Comparison of ENCODE assay signal across 14 mouse cellular contexts in the genomic region with DNA sequence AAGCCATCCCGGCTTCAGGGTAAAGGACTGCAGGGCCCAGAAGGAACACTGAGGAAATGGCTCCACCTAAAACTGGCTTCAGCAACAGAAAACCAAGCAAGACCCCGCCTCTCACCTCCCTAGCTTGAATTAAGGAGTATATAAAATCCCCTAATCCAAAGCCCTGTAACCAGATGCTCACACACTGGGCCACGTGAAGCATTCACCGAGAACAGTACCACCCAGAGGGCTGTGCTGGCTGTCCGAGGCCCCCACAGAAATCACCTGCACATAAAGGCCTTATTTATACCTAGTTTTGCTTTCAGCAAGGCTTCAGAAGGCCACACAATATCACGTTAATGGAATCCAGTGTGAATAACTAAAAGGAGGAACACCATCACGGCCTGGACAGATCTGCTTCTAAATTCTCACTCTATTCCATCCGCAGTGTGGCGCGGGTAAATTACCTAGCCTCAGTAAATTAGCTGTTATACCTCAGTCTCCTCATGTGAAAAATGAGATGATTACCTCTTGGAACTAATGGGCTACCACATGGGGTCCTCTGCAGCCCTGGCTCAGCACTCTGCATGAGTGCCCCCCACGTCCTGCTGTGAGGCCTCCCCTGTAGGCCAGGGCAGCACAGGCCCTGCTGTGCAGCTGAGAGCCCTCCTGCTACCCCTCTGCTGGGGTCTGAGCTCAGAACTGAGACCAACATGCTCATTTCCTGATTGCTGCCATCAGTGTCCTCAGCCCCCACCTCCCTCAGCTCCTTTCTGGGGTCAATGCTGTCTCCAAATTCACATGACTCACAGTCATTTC. TPM values are rescaled to one million over a fixed set of nuclear protein-coding genes. Genes with fewer than 3 reads are reported as not detected.
DNase-seq lines count a peak whose midpoint lies in the region; ATAC-seq lines count a peak whose summit lies in the region.
"Had no signal": no experiment of that assay in that cellular context is flagged by ENCODE, and none has a peak within 500 bp of the region (broad histone marks: within the 10 kb centered on the region; RNA-seq: fewer than 3 reads in every experiment).

No protein-coding gene starts in this region.

- no peak overlapping the region for H3K4me3 ChIP-seq in kidney, embryonic 14.5 days (ENCODE audit: low read length)
- H3K4me3 ChIP-seq in forebrain, embryonic 14.5 days (ENCODE audit: low read depth, low read length): no peak overlapping the region
- no peak overlapping the region for H3K4me3 ChIP-seq in hindbrain, embryonic 15.5 days
- H3K4me3 ChIP-seq in neural tube, embryonic 13.5 days: no peak overlapping the region
- H3K4me3 ChIP-seq: heart, embryonic 15.5 days; stomach, embryonic 15.5 days had no signal

- no peak overlapping the region for H3K27ac ChIP-seq in kidney, embryonic 14.5 days (ENCODE audit: low read depth, low read length)
- no peak overlapping the region for H3K27ac ChIP-seq in forebrain, embryonic 14.5 days (ENCODE audit: low read depth, low read length)
- H3K27ac ChIP-seq in hindbrain, embryonic 15.5 days (replicated peaks): 0 out of 2 replicates have a peak overlapping the region, but pooled peaks have one; percentile 1
- peak overlapping the region; percentile 78 for H3K27ac ChIP-seq in neural tube, embryonic 13.5 days (replicated peaks)
- H3K27ac ChIP-seq: heart, embryonic 15.5 days; stomach, embryonic 15.5 days had no signal

- H3K27me3 ChIP-seq in kidney, embryonic 14.5 days (ENCODE audit: control insufficient read depth, insufficient read depth, low read length): no peaks in the 10 kb centered on the region
- H3K27me3 ChIP-seq in forebrain, embryonic 14.5 days (replicated peaks; ENCODE audit: control insufficient read depth, insufficient read depth, low read length): no peaks in the 10 kb centered on the region
- no peaks in the 10 kb centered on the region for H3K27me3 ChIP-seq in hindbrain, embryonic 15.5 days
- H3K27me3 ChIP-seq in neural tube, embryonic 13.5 days: no peaks in the 10 kb centered on the region
- H3K27me3 ChIP-seq: heart, embryonic 15.5 days; stomach, embryonic 15.5 days had no signal

- no peak for DNase-seq in kidney, adult 8-10 months
- DNase-seq in forebrain, embryonic 14.5 days (ENCODE audit: low spot score): no peak
- no peak for DNase-seq in adrenal gland, adult 8-10 months
- DNase-seq in adrenal gland, postnatal 25 days: no peak
- DNase-seq: adrenal gland, postnatal 36 days; kidney, postnatal 14 days; left cerebral cortex, postnatal 4 days; liver, postnatal 0 days; thymus, postnatal 4 days had no signal

- H3K4me1 ChIP-seq in kidney, embryonic 14.5 days (ENCODE audit: control insufficient read depth, insufficient read depth, low read length): no peaks in the 10 kb centered on the region
- no peaks in the 10 kb centered on the region for H3K4me1 ChIP-seq in forebrain, embryonic 14.5 days (ENCODE audit: control insufficient read depth, insufficient read depth, low read length)
- 0 out of 2 replicates have a peak, but pooled peaks cover 2% of the 10 kb centered on the region for H3K4me1 ChIP-seq in hindbrain, embryonic 15.5 days (replicated peaks)
- peaks cover 29% of the 10 kb centered on the region for H3K4me1 ChIP-seq in neural tube, embryonic 13.5 days (replicated peaks)
- H3K4me1 ChIP-seq: heart, embryonic 15.5 days; stomach, embryonic 15.5 days had no signal

- no peak overlapping the region for H3K9ac ChIP-seq in kidney, embryonic 14.5 days (ENCODE audit: low read depth, low read length)
- H3K9ac ChIP-seq in forebrain, embryonic 14.5 days (ENCODE audit: low read length): no peak overlapping the region
- no peak overlapping the region for H3K9ac ChIP-seq in hindbrain, embryonic 15.5 days
- H3K9ac ChIP-seq in neural tube, embryonic 13.5 days: no peak overlapping the region
- H3K9ac ChIP-seq: heart, embryonic 15.5 days; liver, postnatal 0 days; stomach, embryonic 15.5 days had no signal

- peak; percentile 57; the same call in 1 of the 2 replicates for ATAC-seq in kidney, embryonic 14.5 days (ENCODE audit: low FRiP score, low TSS enrichment)
- peak; percentile 67; the same call in 1 of the 2 replicates for ATAC-seq in forebrain, embryonic 14.5 days
- ATAC-seq in hindbrain, embryonic 15.5 days (ENCODE audit: low FRiP score, low read depth): peak; percentile 80
- ATAC-seq in neural tube, embryonic 13.5 days (ENCODE audit: low read depth): peak; percentile 93
- ATAC-seq: liver, postnatal 0 days had no signal

- H3K9me3 ChIP-seq in kidney, embryonic 14.5 days (ENCODE audit: control insufficient read depth, low read length): no peaks in the 10 kb centered on the region
- no peaks in the 10 kb centered on the region for H3K9me3 ChIP-seq in forebrain, embryonic 14.5 days (replicated peaks; ENCODE audit: control insufficient read depth, low read length)
- H3K9me3 ChIP-seq in hindbrain, embryonic 15.5 days: no peaks in the 10 kb centered on the region
- no peaks in the 10 kb centered on the region for H3K9me3 ChIP-seq in neural tube, embryonic 13.5 days
- H3K9me3 ChIP-seq: heart, embryonic 15.5 days; stomach, embryonic 15.5 days had no signal

- no peak overlapping the region for H3K4me2 ChIP-seq in kidney, embryonic 14.5 days (replicated peaks; ENCODE audit: low read depth, low read length)
- H3K4me2 ChIP-seq in forebrain, embryonic 14.5 days (ENCODE audit: low read length): no peak overlapping the region
- no peak overlapping the region for H3K4me2 ChIP-seq in hindbrain, embryonic 15.5 days
- no peak overlapping the region for H3K4me2 ChIP-seq in neural tube, embryonic 13.5 days
- H3K4me2 ChIP-seq: heart, embryonic 15.5 days; stomach, embryonic 15.5 days had no signal

- H3K36me3 ChIP-seq in kidney, embryonic 14.5 days (ENCODE audit: control insufficient read depth, insufficient read depth, low read length): peaks cover 16% of the 10 kb centered on the region; the same call in 1 of the 2 replicates
- H3K36me3 ChIP-seq in forebrain, embryonic 14.5 days (ENCODE audit: control insufficient read depth, insufficient read depth, low read length): peaks cover 20% of the 10 kb centered on the region
- H3K36me3 ChIP-seq in hindbrain, embryonic 15.5 days: no peaks in the 10 kb centered on the region
- peaks cover 5% of the 10 kb centered on the region for H3K36me3 ChIP-seq in neural tube, embryonic 13.5 days

- WGBS in kidney, embryonic 14.5 days: 62% methylated on average over 11 of the region's 11 CpGs
- 38% methylated on average over 11 of the region's 11 CpGs for WGBS in forebrain, embryonic 14.5 days
- WGBS in hindbrain, embryonic 15.5 days: 59% methylated on average over 11 of the region's 11 CpGs
- 52% methylated on average over 11 of the region's 11 CpGs for WGBS in neural tube, embryonic 13.5 days

RNA-seq across cellular contexts. Expression of gene Cdk5rap2, which starts 45.0 kb away (rescaled TPM):
- 16.4 and 22.2 TPM in 2 replicates for polyA plus RNA-seq in kidney, embryonic 14.5 days (2014; fragmentation: Nextera tagmentation; extraction: Ambion mirVana)
- 12.7 and 14.7 TPM in 2 replicates for polyA plus RNA-seq in forebrain, embryonic 14.5 days (2014; fragmentation: Nextera tagmentation; extraction: Ambion mirVana)
- polyA plus RNA-seq in hindbrain, embryonic 15.5 days (2015; fragmentation: Nextera tagmentation; extraction: Ambion mirVana): 8.9 and 10.2 TPM in 2 replicates
- 9.8 and 10.6 TPM in 2 replicates for polyA plus RNA-seq in neural tube, embryonic 13.5 days (2015; fragmentation: Nextera tagmentation; extraction: Ambion mirVana)
- 10 to 100 TPM; 24.7 to 54.6 (median 39.0) TPM for total RNA-seq in adrenal gland, adult 8-10 months (2022)
- total RNA-seq in adrenal gland, postnatal 25 days (2021): 37.2 and 49.8 TPM in 2 replicates

Comparison
In these comparisons a context has a peak if more than half of its experiments do, and no peak if none do; other contexts are left out.
1. H3K27ac ChIP-seq: peak in hindbrain, embryonic 15.5 days (single experiment) and neural tube, embryonic 13.5 days (single experiment); none in kidney, embryonic 14.5 days (single experiment) and forebrain, embryonic 14.5 days (single experiment).
2. Peak in every context shown above with its lines, with median percentiles within 50 percentile points of each other: ATAC-seq.